Mouse (Mus musculus) kidney, adult 2 months (tissue): Measurements from ENCODE around the gene Cyfip2. TPM values are rescaled to one million over a fixed set of nuclear protein-coding genes. Genes with fewer than 3 reads are reported as not detected.

Source experiments
- DNase-seq: peaks from one replicate; pipeline ENCODE4 v3.0.0; 2021
- H3K27ac ChIP-seq: fragments of 200-500 bp; 2 replicates; pipeline ENCODE4 v1.5.1; 2012; ENCODE audit warnings: low read depth, low read length, control low read depth, inconsistent platforms; ENCODE audit not compliant: insufficient read depth
- H3K27me3 ChIP-seq: fragments of 200-500 bp; replicated peaks from 2 replicates; pipeline ENCODE4 v1.6.1; 2012; ENCODE audit warnings: mild to moderate bottlenecking, moderate library complexity, low read length, inconsistent platforms; ENCODE audit not compliant: control insufficient read depth, insufficient read depth
- H3K36me3 ChIP-seq: fragments of 200-500 bp; 2 replicates; pipeline ENCODE4 v1.6.1; 2012; ENCODE audit warnings: mild to moderate bottlenecking, moderate library complexity, low read length, inconsistent platforms; ENCODE audit not compliant: control insufficient read depth, insufficient read depth
- H3K4me1 ChIP-seq: fragments of 200-500 bp; 2 replicates; pipeline ENCODE4 v1.6.1; 2011; ENCODE audit warnings: low read length; ENCODE audit not compliant: control insufficient read depth, insufficient read depth
- H3K4me3 ChIP-seq: fragments of 200-500 bp; 2 replicates; pipeline ENCODE4 v1.5.1; 2011; ENCODE audit warnings: mild to moderate bottlenecking, low read depth, low read length, control low read depth; ENCODE audit not compliant: insufficient read depth
- CTCF ChIP-seq: fragments of 200-500 bp; conservative IDR thresholded peaks from 2 replicates; pipeline ENCODE4 v1.5.1; 2011; ENCODE audit warnings: low read depth, mild to moderate bottlenecking, control low read depth, low read length, moderate library complexity, mixed read lengths; ENCODE audit not compliant: insufficient read depth, insufficient read length
- POLR2A ChIP-seq: fragments of 200-500 bp; IDR thresholded peaks from one replicate; pipeline ENCODE4 v1.6.1; 2011; ENCODE audit warnings: low read depth, low read length, control low read depth
- WGBS: fragments of 180-500 bp; shearing (Covaris S2); methylation state at CpG from one replicate; pipeline ENCODE4 v1.1.7; 2018; 5-methylcytosine and 5-hydroxymethylcytosine counted together
- polyA plus RNA-seq: library from polyadenylated mRNA; depleted of rRNA; stranded (reverse); fragments of >200 nt; gene quantifications from 2 replicates; pipeline ENCODE4 v1.2.3, GENCODE M21; 2012

Gene Cyfip2
- polyA plus RNA-seq, 1 experiment: 71.1 TPM

- no peak for TF ChIP-seq POLR2A
- peak; percentile 91 for TF ChIP-seq CTCF
- DNase-seq: peak; percentile 74
- Histone ChIP-seq H3K4me1 (no peaks in the 10 kb centered on the region), H3K27me3 (no peaks in the 10 kb centered on the region), H3K27ac (no peak overlapping the region), H3K36me3 (no peaks in the 10 kb centered on the region), H3K4me3 (no peak overlapping the region)
- WGBS: 26% methylated on average over 7 of the region's 7 CpGs
Measured at GRCm38 (mm10) chr11:46251994-46252393, 60.7 kb downstream of the Cyfip2 start.

- Histone ChIP-seq H3K27ac (no peak overlapping the region), H3K4me3 (no peak overlapping the region), H3K36me3 (no peaks in the 10 kb centered on the region; the same call in 1 of the 2 replicates), H3K27me3 (no peaks in the 10 kb centered on the region), H3K4me1 (no peaks in the 10 kb centered on the region)
- TF ChIP-seq POLR2A (no peak), CTCF (no peak)
- 82% methylated on average over 3 of the region's 3 CpGs for WGBS
- DNase-seq: no peak
Measured at GRCm38 (mm10) chr11:46248352-46248751, 64.3 kb downstream of the Cyfip2 start.

GRCm38 (mm10) chr11:46246393-46246792, 66.3 kb downstream of the Cyfip2 start:
- no peak for DNase-seq
- H3K4me1 ChIP-seq: no peaks in the 10 kb centered on the region
- no peak overlapping the region for H3K4me3 ChIP-seq
- WGBS: 61% methylated on average over 7 of the region's 7 CpGs
- H3K36me3 ChIP-seq: no peaks in the 10 kb centered on the region; the same call in 1 of the 2 replicates
- H3K27ac ChIP-seq: no peak overlapping the region
- no peak for TF ChIP-seq CTCF
- no peak for TF ChIP-seq POLR2A
- no peaks in the 10 kb centered on the region for H3K27me3 ChIP-seq

GRCm38 (mm10) chr11:46245926-46246325, 66.7 kb downstream of the Cyfip2 start:
- TF ChIP-seq CTCF (no peak), POLR2A (no peak)
- DNase-seq: no peak
- Histone ChIP-seq H3K36me3 (no peaks in the 10 kb centered on the region; the same call in 1 of the 2 replicates), H3K27me3 (no peaks in the 10 kb centered on the region), H3K27ac (no peak overlapping the region), H3K4me1 (no peaks in the 10 kb centered on the region), H3K4me3 (no peak overlapping the region)
- 63% methylated on average over 8 of the region's 8 CpGs for WGBS

- 89% methylated on average over 23 of the region's 23 CpGs for WGBS
- Histone ChIP-seq H3K4me3 (no peak overlapping the region), H3K27ac (no peak overlapping the region), H3K27me3 (no peaks in the 10 kb centered on the region), H3K36me3 (no peaks in the 10 kb centered on the region; the same call in 1 of the 2 replicates), H3K4me1 (no peaks in the 10 kb centered on the region)
- DNase-seq: no peak
- TF ChIP-seq CTCF (no peak), POLR2A (no peak)
Measured at GRCm38 (mm10) chr11:46244731-46245604, 67.7 kb downstream of the Cyfip2 start.

- no peak for DNase-seq
- no peak for TF ChIP-seq CTCF
- TF ChIP-seq POLR2A: no peak
- H3K4me1 ChIP-seq: no peaks in the 10 kb centered on the region
- WGBS: 93% methylated on average over 8 of the region's 8 CpGs
- H3K4me3 ChIP-seq: no peak overlapping the region
- H3K27ac ChIP-seq: no peak overlapping the region
- no peaks in the 10 kb centered on the region; the same call in 1 of the 2 replicates for H3K36me3 ChIP-seq
- no peaks in the 10 kb centered on the region for H3K27me3 ChIP-seq
Measured at GRCm38 (mm10) chr11:46241985-46242384, 70.7 kb downstream of the Cyfip2 start.

GRCm38 (mm10) chr11:46241150-46241673, 71.4 kb downstream of the Cyfip2 start:
- H3K4me1 ChIP-seq: no peaks in the 10 kb centered on the region
- no peaks in the 10 kb centered on the region; the same call in 1 of the 2 replicates for H3K36me3 ChIP-seq
- DNase-seq: no peak
- no peak overlapping the region for H3K4me3 ChIP-seq
- no peak overlapping the region for H3K27ac ChIP-seq
- 96% methylated on average over 7 of the region's 7 CpGs for WGBS
- no peaks in the 10 kb centered on the region for H3K27me3 ChIP-seq
- TF ChIP-seq CTCF: no peak
